Mouse (Mus musculus): ENCODE data around the gene 4921501E09Rik. TPM values are rescaled to one million over a fixed set of nuclear protein-coding genes. Genes with fewer than 3 reads are reported as not detected.
"Not testable (repeated sequence)": the region's sequence is repeated elsewhere in the genome, so short reads cannot be mapped to it uniquely, and the experiment has no call there.

The 4921501E09Rik gene
- not detected in 2 replicates for polyA plus RNA-seq (2012; ENCODE audit: insufficient read depth, low replicate concordance)

DNA sequence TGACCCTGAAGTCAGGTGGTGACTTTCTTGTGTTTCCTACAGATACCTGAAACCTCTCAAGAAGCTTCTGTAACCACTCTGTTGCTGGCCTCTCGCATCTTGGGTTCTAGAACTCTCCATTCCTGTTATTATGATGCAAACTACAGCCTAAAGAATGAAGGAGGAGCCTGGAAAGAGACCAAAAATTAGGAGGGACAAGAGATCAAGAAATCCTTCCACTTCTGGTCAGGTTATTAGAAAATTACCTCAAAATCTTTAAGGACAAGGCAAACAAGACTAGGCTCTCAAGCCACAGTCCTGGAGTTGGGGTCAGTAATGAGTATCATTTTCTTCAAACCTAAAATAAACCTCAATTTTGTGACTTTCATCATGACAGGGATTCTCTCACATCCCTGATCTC is at the start of gene 4921501E09Rik:
Gene 4921501E09Rik (minus strand): TSS at position 101 of the 400 bp plus-strand sequence.
- Histone ChIP-seq H3K27me3 (replicated peaks) (peaks cover 7% of the 10 kb centered on the region), H3K36me3 (replicated peaks; ENCODE audit: low read length) (no peaks in the 10 kb centered on the region), H3K9me3 (peaks cover 12% of the 10 kb centered on the region; the same call in 1 of the 2 replicates), H3K4me3 (replicated peaks) (no peak within 1 kb of the TSS), H3K4me1 (peaks cover 3% of the 10 kb centered on the region; the same call in 1 of the 2 replicates)
- TF ChIP-seq GATA1 (IDR thresholded peaks at IDR 0.05; ENCODE audit: borderline replicate concordance, low read length) (no peak), FLI1 (IDR thresholded peaks at IDR 0.05; ENCODE audit: low read length) (no peak)

DNA sequence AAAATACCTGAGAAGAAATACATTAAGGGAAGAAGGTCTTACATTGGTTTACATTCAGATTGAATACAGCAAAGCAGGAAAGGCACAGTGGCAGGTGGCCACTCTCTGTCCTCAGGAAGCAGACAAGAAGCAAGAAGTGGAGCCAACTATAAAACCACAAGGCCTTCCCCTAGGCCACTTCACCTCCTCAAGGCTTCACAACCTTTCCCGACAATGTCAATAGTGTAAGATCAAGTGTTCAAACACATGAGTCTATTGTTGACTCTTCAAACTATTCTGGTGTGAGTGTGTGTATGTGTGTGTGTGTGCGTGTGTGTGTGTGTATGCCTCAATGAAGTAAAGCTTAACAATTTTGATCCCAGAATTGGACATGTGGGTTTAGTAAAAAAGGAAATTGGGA is 29.5 kb upstream of the 4921501E09Rik start:
- Histone ChIP-seq H3K9me3 (no peaks in the 10 kb centered on the region), H3K36me3 (replicated peaks; ENCODE audit: low read length) (peaks cover 5% of the 10 kb centered on the region), H3K27me3 (replicated peaks) (no peaks in the 10 kb centered on the region), H3K4me1 (peaks cover 10% of the 10 kb centered on the region), H3K4me3 (replicated peaks) (no peak overlapping the region)
- TF ChIP-seq FLI1 (IDR thresholded peaks at IDR 0.05; ENCODE audit: low read length) (no peak), GATA1 (IDR thresholded peaks at IDR 0.05; ENCODE audit: borderline replicate concordance, low read length) (no peak)

GRCm38 (mm10) chr17:33092391-33093193 is 24.7 kb upstream of the 4921501E09Rik start:
- H3K27me3 ChIP-seq (replicated peaks): no peaks in the 10 kb centered on the region
- no peak for TF ChIP-seq FLI1 (IDR thresholded peaks at IDR 0.05; ENCODE audit: low read length)
- peak overlapping the region; percentile 99 for H3K4me3 ChIP-seq (replicated peaks)
- no peaks in the 10 kb centered on the region for H3K9me3 ChIP-seq
- H3K36me3 ChIP-seq (replicated peaks; ENCODE audit: low read length): peaks cover 2% of the 10 kb centered on the region
- H3K4me1 ChIP-seq: peaks cover 20% of the 10 kb centered on the region

DNA sequence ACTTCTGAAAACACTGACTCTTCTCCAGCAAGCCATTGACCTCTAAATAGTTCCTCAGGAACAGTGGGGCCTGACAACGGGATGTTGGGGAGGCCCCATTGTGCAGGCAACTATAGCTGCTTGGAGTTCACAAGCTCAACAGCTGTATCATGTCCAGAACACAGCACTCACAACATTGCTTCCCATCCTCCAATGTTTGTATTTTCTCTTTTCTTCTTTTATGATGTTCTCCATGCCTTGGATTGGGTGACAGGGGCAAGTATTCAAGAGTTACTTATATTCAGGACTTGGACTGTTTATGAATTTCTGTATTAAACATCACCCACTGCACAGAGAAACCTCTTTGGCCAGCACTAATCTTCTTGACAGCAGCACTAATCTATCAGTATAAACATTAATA is 23.8 kb upstream of the 4921501E09Rik start:
- H3K27me3 ChIP-seq (replicated peaks): no peaks in the 10 kb centered on the region
- H3K4me3 ChIP-seq (replicated peaks): no peak overlapping the region
- no peaks in the 10 kb centered on the region for H3K9me3 ChIP-seq
- no peak for TF ChIP-seq FLI1 (IDR thresholded peaks at IDR 0.05; ENCODE audit: low read length)
- TF ChIP-seq GATA1 (IDR thresholded peaks at IDR 0.05; ENCODE audit: borderline replicate concordance, low read length): no peak
- peaks cover 20% of the 10 kb centered on the region for H3K4me1 ChIP-seq
- H3K36me3 ChIP-seq (replicated peaks; ENCODE audit: low read length): peaks cover 2% of the 10 kb centered on the region

DNA sequence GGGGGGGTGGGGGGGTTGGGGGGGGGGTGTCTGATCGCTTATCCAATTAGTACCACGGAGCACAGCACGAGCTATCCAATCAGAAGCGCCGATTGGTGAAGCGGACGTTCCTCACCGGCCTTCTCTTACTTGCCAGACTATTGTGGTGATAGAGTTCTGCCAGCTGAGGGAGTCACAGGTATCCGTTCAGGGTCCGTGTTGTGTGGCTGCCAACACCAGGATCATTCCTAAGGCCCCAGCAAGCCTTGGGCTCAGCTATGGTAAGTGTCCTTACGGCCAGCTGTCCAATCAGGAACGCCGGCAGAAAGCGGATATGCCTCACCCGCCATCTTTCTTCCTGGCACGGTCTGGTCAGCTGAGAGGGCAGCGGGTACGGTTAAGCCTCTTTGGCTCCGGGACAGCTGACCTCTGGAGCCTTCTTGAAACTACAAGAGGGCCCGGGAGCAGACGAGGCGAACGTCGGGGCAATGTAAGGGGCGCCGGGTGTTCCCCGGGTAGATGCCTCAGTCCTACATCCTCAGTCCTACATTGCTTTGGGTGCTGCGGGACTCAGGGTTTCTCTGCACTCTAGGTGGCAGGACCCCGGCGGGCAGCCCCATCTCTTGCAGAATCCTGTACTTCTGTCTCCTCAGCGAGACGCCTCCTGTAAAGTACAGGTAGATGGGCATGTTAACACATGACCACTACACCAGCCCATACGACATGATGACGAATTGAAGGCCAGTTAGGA is 21.5 kb upstream of the 4921501E09Rik start, which contains the start of gene Zfp563:
Gene Zfp563 (plus strand): TSS at position 91 of the 730 bp plus-strand sequence.
- peaks cover 20% of the 10 kb centered on the region for H3K4me1 ChIP-seq
- TF ChIP-seq FLI1 (IDR thresholded peaks at IDR 0.05; ENCODE audit: low read length): no peak
- H3K9me3 ChIP-seq: no peaks in the 10 kb centered on the region
- H3K36me3 ChIP-seq (replicated peaks; ENCODE audit: low read length): no peaks in the 10 kb centered on the region
- H3K27me3 ChIP-seq (replicated peaks): no peaks in the 10 kb centered on the region
- peak within 1 kb of the TSS; percentile 91 for H3K4me3 ChIP-seq (replicated peaks)

GRCm38 (mm10) chr17:33063001-33063400 is 4.9 kb downstream of the 4921501E09Rik start:
- TF ChIP-seq GATA1 (IDR thresholded peaks at IDR 0.05; ENCODE audit: borderline replicate concordance, low read length) (no peak), FLI1 (IDR thresholded peaks at IDR 0.05; ENCODE audit: low read length) (no peak)
- Histone ChIP-seq H3K36me3 (replicated peaks; ENCODE audit: low read length) (no peaks in the 10 kb centered on the region), H3K4me1 (peaks cover 10% of the 10 kb centered on the region), H3K4me3 (replicated peaks) (peak overlapping the region; percentile 64), H3K27me3 (replicated peaks) (peaks cover 7% of the 10 kb centered on the region), H3K9me3 (peaks cover 11% of the 10 kb centered on the region; the same call in 1 of the 2 replicates)

DNA sequence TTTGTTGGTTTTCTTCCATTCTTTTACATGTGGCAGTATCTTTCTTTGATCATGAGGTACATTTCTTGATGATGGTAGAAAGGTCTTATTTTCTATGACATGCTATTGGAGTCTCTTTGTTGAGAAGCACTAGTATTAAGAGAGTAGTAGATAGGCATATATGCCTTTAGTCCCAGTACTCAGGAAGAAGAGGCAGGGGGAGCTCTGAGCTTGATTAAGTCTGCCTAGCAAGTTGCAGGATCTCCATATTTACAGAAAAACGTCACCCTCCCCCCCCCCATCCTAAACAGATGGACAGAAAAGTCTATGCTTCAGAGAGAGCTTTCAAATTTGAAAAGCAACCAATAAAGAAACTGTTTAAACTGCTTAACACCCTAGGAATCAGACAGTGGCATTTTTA is 9.1 kb downstream of the 4921501E09Rik start:
- TF ChIP-seq GATA1 (IDR thresholded peaks at IDR 0.05; ENCODE audit: borderline replicate concordance, low read length): no peak
- no peak for TF ChIP-seq FLI1 (IDR thresholded peaks at IDR 0.05; ENCODE audit: low read length)
- H3K4me3 ChIP-seq (replicated peaks): no peak overlapping the region

GRCm38 (mm10) chr17:33032900-33033891 is 34.7 kb downstream of the 4921501E09Rik start, which contains the start of gene Zfp763:
Zfp763 (minus strand) TSS chr17:33033402.
- Histone ChIP-seq H3K4me3 (replicated peaks) (peak within 1 kb of the TSS; percentile 93), H3K4me1 (peaks cover 15% of the 10 kb centered on the region), H3K27me3 (replicated peaks) (no peaks in the 10 kb centered on the region), H3K36me3 (replicated peaks; ENCODE audit: low read length) (peaks cover 3% of the 10 kb centered on the region), H3K9me3 (peaks cover 6% of the 10 kb centered on the region; the same call in 1 of the 2 replicates)
- no peak for TF ChIP-seq FLI1 (IDR thresholded peaks at IDR 0.05; ENCODE audit: low read length)
- TF ChIP-seq GATA1 (IDR thresholded peaks at IDR 0.05; ENCODE audit: borderline replicate concordance, low read length): peak; percentile 73; the same call in 1 of the 3 replicates

More for the DNA sequence above, 9.1 kb downstream of the 4921501E09Rik start:
- Histone ChIP-seq H3K9me3 (no peaks in the 10 kb centered on the region), H3K27me3 (replicated peaks) (peaks cover 3% of the 10 kb centered on the region), H3K4me1 (peaks cover 10% of the 10 kb centered on the region), H3K36me3 (replicated peaks; ENCODE audit: low read length) (no peaks in the 10 kb centered on the region)

GRCm38 (mm10) chr17:33032376-33032775 is 35.5 kb downstream of the 4921501E09Rik start:
- Histone ChIP-seq H3K4me3 (replicated peaks) (peak overlapping the region; percentile 93), H3K4me1 (peaks cover 15% of the 10 kb centered on the region), H3K27me3 (replicated peaks) (no peaks in the 10 kb centered on the region), H3K36me3 (replicated peaks; ENCODE audit: low read length) (peaks cover 8% of the 10 kb centered on the region), H3K9me3 (peaks cover 12% of the 10 kb centered on the region)
- TF ChIP-seq FLI1 (IDR thresholded peaks at IDR 0.05; ENCODE audit: low read length) (no peak), GATA1 (IDR thresholded peaks at IDR 0.05; ENCODE audit: borderline replicate concordance, low read length) (no peak)

DNA sequence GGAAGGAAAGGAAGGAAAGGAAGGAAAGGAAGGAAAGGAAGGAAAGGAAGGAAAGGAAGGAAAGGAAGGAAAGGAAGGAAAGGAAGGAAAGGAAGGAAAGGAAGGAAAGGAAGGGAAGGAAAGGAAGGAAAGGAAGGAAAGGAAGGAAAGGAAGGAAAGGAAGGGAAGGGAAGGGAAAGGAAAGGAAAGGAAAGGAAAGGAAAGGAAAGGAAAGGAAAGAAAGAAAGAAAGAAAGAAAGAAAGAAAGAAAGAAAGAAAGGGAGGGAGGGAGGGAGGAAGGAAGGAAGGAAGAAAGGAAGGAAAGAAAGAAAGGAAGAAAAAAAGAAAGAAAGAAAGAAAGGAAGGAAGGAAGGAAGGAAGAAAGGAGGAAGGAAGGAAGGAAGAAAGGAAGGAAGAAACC is 47.4 kb downstream of the 4921501E09Rik start:
- Histone ChIP-seq H3K36me3 (replicated peaks; ENCODE audit: low read length) (peaks cover 69% of the 10 kb centered on the region), H3K9me3 (peaks cover 64% of the 10 kb centered on the region)
- not testable (repeated sequence) for H3K4me1 ChIP-seq; H3K4me3 ChIP-seq (replicated peaks); H3K27me3 ChIP-seq (replicated peaks)

Measured in megakaryocyte, embryonic 14.5 days (primary cell).